Mouse (Mus musculus): ENCODE measurements around the gene Exoc7. TPM values are rescaled to one million over a fixed set of nuclear protein-coding genes. Genes with fewer than 3 reads are reported as not detected.

Gene Exoc7
- polyA plus RNA-seq, 1 experiment from 2014 or later = 52.9 TPM

GRCm38 (mm10) chr11:116253076-116253600 lies 53.9 kb downstream of the Exoc7 start:
- H3K4me3 ChIP-seq (replicated peaks) = no peak overlapping the region
- ATAC-seq (ENCODE audit: insufficient read depth, low FRiP score, low read depth) = no peak
- H3K9ac ChIP-seq = no peak overlapping the region
- 84% methylated on average over 3 of the region's 3 CpGs for WGBS
- no peak overlapping the region for H3K4me2 ChIP-seq
- H3K9me3 ChIP-seq = no peaks in the 10 kb centered on the region
- peaks cover 70% of the 10 kb centered on the region for H3K36me3 ChIP-seq
- no peaks in the 10 kb centered on the region; the same call in 1 of the 2 replicates for H3K4me1 ChIP-seq
- H3K27ac ChIP-seq = no peak overlapping the region
- H3K27me3 ChIP-seq (replicated peaks) = no peaks in the 10 kb centered on the region

- Histone ChIP-seq H3K4me1 (no peaks in the 10 kb centered on the region), H3K27ac (no peak overlapping the region)
Observed at GRCm38 (mm10) chr11:116250898-116251297, 56.1 kb downstream of the Exoc7 start.

GRCm38 (mm10) chr11:116247502-116248222 lies 59.4 kb downstream of the Exoc7 start:
- WGBS = 76% methylated on average over 14 of the region's 14 CpGs
- Histone ChIP-seq H3K4me2 (no peak overlapping the region), H3K36me3 (peaks cover 75% of the 10 kb centered on the region), H3K9ac (no peak overlapping the region), H3K9me3 (no peaks in the 10 kb centered on the region), H3K4me1 (no peaks in the 10 kb centered on the region), H3K27ac (no peak overlapping the region), H3K4me3 (replicated peaks) (no peak overlapping the region), H3K27me3 (replicated peaks) (no peaks in the 10 kb centered on the region)
- no peak for ATAC-seq (ENCODE audit: insufficient read depth, low FRiP score, low read depth)

More at GRCm38 (mm10) chr11:116250898-116251297, 56.1 kb downstream of the Exoc7 start:
- H3K4me3 ChIP-seq (replicated peaks) = no peak overlapping the region
- H3K9me3 ChIP-seq = no peaks in the 10 kb centered on the region
- peaks cover 79% of the 10 kb centered on the region for H3K36me3 ChIP-seq
- no peak for ATAC-seq (ENCODE audit: insufficient read depth, low FRiP score, low read depth)
- no peak overlapping the region for H3K9ac ChIP-seq
- H3K27me3 ChIP-seq (replicated peaks) = no peaks in the 10 kb centered on the region
- H3K4me2 ChIP-seq = no peak overlapping the region
- 88% methylated on average over 8 of the region's 8 CpGs for WGBS

- Histone ChIP-seq H3K27me3 (replicated peaks) (no peaks in the 10 kb centered on the region), H3K9me3 (no peaks in the 10 kb centered on the region), H3K4me2 (no peak overlapping the region), H3K4me3 (replicated peaks) (no peak overlapping the region), H3K36me3 (peaks cover 58% of the 10 kb centered on the region), H3K9ac (no peak overlapping the region), H3K27ac (no peak overlapping the region), H3K4me1 (no peaks in the 10 kb centered on the region)
- 67% methylated on average over 6 of the region's 6 CpGs for WGBS
- no peak for ATAC-seq (ENCODE audit: insufficient read depth, low FRiP score, low read depth)
Observed at GRCm38 (mm10) chr11:116245616-116246015, 61.4 kb downstream of the Exoc7 start.

GRCm38 (mm10) chr11:116244580-116244979 lies 62.5 kb downstream of the Exoc7 start:
- Histone ChIP-seq H3K4me1 (no peaks in the 10 kb centered on the region; the same call in 1 of the 2 replicates), H3K4me2 (no peak overlapping the region), H3K27ac (no peak overlapping the region), H3K4me3 (replicated peaks) (no peak overlapping the region), H3K9me3 (no peaks in the 10 kb centered on the region), H3K36me3 (peaks cover 49% of the 10 kb centered on the region), H3K9ac (no peak overlapping the region), H3K27me3 (replicated peaks) (no peaks in the 10 kb centered on the region)
- WGBS = 71% methylated on average over 8 of the region's 8 CpGs
- ATAC-seq (ENCODE audit: insufficient read depth, low FRiP score, low read depth) = no peak

- Histone ChIP-seq H3K9me3 (no peaks in the 10 kb centered on the region), H3K36me3 (peaks cover 29% of the 10 kb centered on the region), H3K27ac (no peak overlapping the region), H3K9ac (no peak overlapping the region), H3K4me1 (no peaks in the 10 kb centered on the region; the same call in 1 of the 2 replicates), H3K4me2 (no peak overlapping the region), H3K4me3 (replicated peaks) (no peak overlapping the region), H3K27me3 (replicated peaks) (no peaks in the 10 kb centered on the region)
- WGBS = 44% methylated on average over 12 of the region's 12 CpGs
- no peak for ATAC-seq (ENCODE audit: insufficient read depth, low FRiP score, low read depth)
Observed at GRCm38 (mm10) chr11:116241744-116242235, 65.2 kb downstream of the Exoc7 start.

GRCm38 (mm10) chr11:116239797-116240196 lies 67.2 kb downstream of the Exoc7 start:
- Histone ChIP-seq H3K4me1 (no peaks in the 10 kb centered on the region; the same call in 1 of the 2 replicates), H3K4me2 (no peak overlapping the region), H3K9me3 (no peaks in the 10 kb centered on the region), H3K36me3 (0 out of 2 replicates have a peak, but pooled peaks cover 10% of the 10 kb centered on the region), H3K27ac (no peak overlapping the region), H3K27me3 (replicated peaks) (no peaks in the 10 kb centered on the region), H3K9ac (no peak overlapping the region), H3K4me3 (replicated peaks) (no peak overlapping the region)
- no peak for ATAC-seq (ENCODE audit: insufficient read depth, low FRiP score, low read depth)
- 46% methylated on average over 7 of the region's 7 CpGs for WGBS

Other genes with a start within 250 kb of the Exoc7 start
- 6.5 and 8.0 TPM in 2 replicates for gene Unc13d, start 229.3 kb downstream of the Exoc7 start, polyA plus RNA-seq (2015; fragmentation: Nextera tagmentation; extraction: Ambion mirVana)
- gene Wbp2, start 220.2 kb downstream of the Exoc7 start, polyA plus RNA-seq (2015; fragmentation: Nextera tagmentation; extraction: Ambion mirVana) = 70.4 and 77.6 TPM in 2 replicates
- 27.6 and 30.9 TPM in 2 replicates for gene Trim47, start 180.0 kb downstream of the Exoc7 start, polyA plus RNA-seq (2015; fragmentation: Nextera tagmentation; extraction: Ambion mirVana)
- gene Trim65, start 176.1 kb downstream of the Exoc7 start, polyA plus RNA-seq (2015; fragmentation: Nextera tagmentation; extraction: Ambion mirVana) = 5.7 and 6.5 TPM in 2 replicates
- 94.8 and 102 TPM in 2 replicates for gene Mrpl38, start 168.4 kb downstream of the Exoc7 start, polyA plus RNA-seq (2015; fragmentation: Nextera tagmentation; extraction: Ambion mirVana)
- gene Fbf1, start 139.1 kb downstream of the Exoc7 start, polyA plus RNA-seq (2015; fragmentation: Nextera tagmentation; extraction: Ambion mirVana) = 26.8 and 31.8 TPM in 2 replicates
- 74.8 and 78.3 TPM in 2 replicates for gene Ten1, start 108.4 kb downstream of the Exoc7 start, polyA plus RNA-seq (2015; fragmentation: Nextera tagmentation; extraction: Ambion mirVana)
- gene Acox1, start 108.2 kb downstream of the Exoc7 start, polyA plus RNA-seq (2015; fragmentation: Nextera tagmentation; extraction: Ambion mirVana) = 33.6 and 38.1 TPM in 2 replicates
- gene Evpl, start 69.2 kb downstream of the Exoc7 start, polyA plus RNA-seq (2015; fragmentation: Nextera tagmentation; extraction: Ambion mirVana) = 9.8 and 17.0 TPM in 2 replicates
- 89.5 and 101 TPM in 2 replicates for gene Srp68, start 33.0 kb downstream of the Exoc7 start, polyA plus RNA-seq (2015; fragmentation: Nextera tagmentation; extraction: Ambion mirVana)
- gene Galr2, start 26.3 kb downstream of the Exoc7 start, polyA plus RNA-seq (2015; fragmentation: Nextera tagmentation; extraction: Ambion mirVana) = 0.15 and 0.35 TPM in 2 replicates
- gene Foxj1, start 28.2 kb upstream of the Exoc7 start, polyA plus RNA-seq (2015; fragmentation: Nextera tagmentation; extraction: Ambion mirVana) = 0.97 and 1.1 TPM in 2 replicates
- gene Rnf157, start 105.8 kb upstream of the Exoc7 start, polyA plus RNA-seq (2015; fragmentation: Nextera tagmentation; extraction: Ambion mirVana) = 13.5 and 14.5 TPM in 2 replicates
- gene Ubald2, start 126.9 kb upstream of the Exoc7 start, polyA plus RNA-seq (2015; fragmentation: Nextera tagmentation; extraction: Ambion mirVana) = 37.7 and 37.9 TPM in 2 replicates
- 0.46 and 0.50 TPM in 2 replicates for gene Qrich2, start 159.0 kb upstream of the Exoc7 start, polyA plus RNA-seq (2015; fragmentation: Nextera tagmentation; extraction: Ambion mirVana)
- gene Prpsap1, start 187.0 kb upstream of the Exoc7 start, polyA plus RNA-seq (2015; fragmentation: Nextera tagmentation; extraction: Ambion mirVana) = 196 and 218 TPM in 2 replicates
- gene Sphk1, start 223.7 kb upstream of the Exoc7 start, polyA plus RNA-seq (2015; fragmentation: Nextera tagmentation; extraction: Ambion mirVana) = 15.3 and 20.7 TPM in 2 replicates

All from stomach, embryonic 15.5 days (tissue).